Mouse (Mus musculus): Measurements from ENCODE around the gene Chil1. TPM values are rescaled to one million over a fixed set of nuclear protein-coding genes. Genes with fewer than 3 reads are reported as not detected.

Chil1 gene
- polyA plus RNA-seq, 1 experiment from 2014 or later = 0.77 TPM

DNA sequence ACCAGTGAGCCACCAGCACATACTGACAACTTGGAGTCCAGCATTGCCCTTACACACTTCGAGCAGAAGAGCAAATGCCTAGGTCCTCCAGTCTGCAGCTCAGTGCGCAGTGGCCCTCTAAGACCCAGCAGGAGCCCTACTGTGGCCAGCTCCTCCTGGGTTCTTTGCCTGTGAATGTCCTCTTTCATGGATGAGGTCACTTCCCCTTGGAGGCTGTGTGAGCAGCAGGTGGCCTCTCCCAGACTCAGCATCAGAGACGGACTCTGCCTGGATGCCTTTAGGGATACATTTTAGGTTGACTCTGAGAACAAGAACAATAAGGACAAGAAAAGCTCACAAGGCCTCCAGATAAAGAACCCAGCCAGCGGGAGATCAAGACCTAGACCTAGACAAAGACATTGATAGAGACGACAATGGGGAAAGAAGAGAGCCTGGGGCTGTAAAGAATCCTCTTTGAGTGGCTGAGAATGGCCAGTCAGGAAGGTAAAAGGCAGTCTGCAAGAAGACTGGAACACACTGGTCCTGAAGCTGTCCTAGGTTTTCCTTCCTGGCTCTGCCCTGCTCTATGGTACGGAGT, 28.3 kb downstream of the Chil1 start:
- H3K9me3 ChIP-seq (replicated peaks) = no peaks in the 10 kb centered on the region
- no peak for ATAC-seq (replicated peaks; ENCODE audit: insufficient number of reproducible peaks, insufficient read depth, low FRiP score, low read depth)
- no peak overlapping the region for H3K4me3 ChIP-seq
- no peak overlapping the region for H3K9ac ChIP-seq
- 71% methylated on average over 6 of the region's 6 CpGs for WGBS
- no peak overlapping the region for H3K4me2 ChIP-seq
- peaks cover 8% of the 10 kb centered on the region; the same call in 1 of the 2 replicates for H3K27me3 ChIP-seq
- H3K36me3 ChIP-seq = no peaks in the 10 kb centered on the region
- peaks cover 45% of the 10 kb centered on the region for H3K4me1 ChIP-seq (replicated peaks)
- H3K27ac ChIP-seq = no peak overlapping the region

DNA sequence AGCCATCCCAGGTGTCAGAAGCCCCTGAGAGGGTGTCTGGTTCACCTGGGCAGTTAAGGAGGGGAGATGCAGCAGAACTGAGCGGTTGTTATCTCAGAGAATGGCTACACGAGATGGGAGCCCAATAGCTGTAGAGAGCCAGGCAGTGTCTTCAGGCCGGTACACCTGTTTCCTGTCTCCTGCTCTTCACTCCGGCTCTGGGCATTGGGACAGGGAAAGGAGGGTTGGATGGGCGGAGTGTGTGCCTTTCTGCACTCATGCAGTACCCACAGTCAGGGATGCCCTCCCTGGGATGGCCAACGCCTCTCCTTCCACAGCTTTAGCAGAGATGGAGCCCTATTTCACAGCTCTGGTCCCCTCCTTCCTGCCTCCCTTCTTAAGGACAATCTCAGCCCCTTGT, 29.1 kb downstream of the Chil1 start:
- 53% methylated on average over 6 of the region's 6 CpGs for WGBS
- Histone ChIP-seq H3K4me3 (no peak overlapping the region), H3K4me2 (no peak overlapping the region), H3K36me3 (no peaks in the 10 kb centered on the region), H3K4me1 (replicated peaks) (peaks cover 42% of the 10 kb centered on the region), H3K9me3 (replicated peaks) (no peaks in the 10 kb centered on the region), H3K27ac (no peak overlapping the region), H3K9ac (no peak overlapping the region), H3K27me3 (peaks cover 8% of the 10 kb centered on the region; the same call in 1 of the 2 replicates)
- no peak for ATAC-seq (replicated peaks; ENCODE audit: insufficient number of reproducible peaks, insufficient read depth, low FRiP score, low read depth)

DNA sequence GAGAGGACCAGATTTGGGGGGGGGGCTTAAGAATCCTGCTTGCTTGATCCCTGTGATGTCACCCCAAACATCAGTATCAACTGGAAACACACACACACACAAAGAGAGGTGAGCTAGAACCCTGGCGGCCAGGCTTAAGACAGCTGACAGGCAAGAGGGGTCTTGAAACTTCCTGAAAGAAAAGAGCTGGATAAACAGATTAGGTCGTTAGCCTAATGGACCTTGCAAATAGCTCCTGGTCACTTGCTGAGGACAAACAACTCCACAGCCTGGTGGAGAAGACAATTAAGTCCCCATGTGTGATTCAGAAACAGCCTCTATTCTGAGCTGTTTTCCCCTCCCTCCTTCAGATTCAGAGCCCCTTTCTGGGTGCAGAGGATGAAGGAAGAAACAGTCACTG, 29.7 kb downstream of the Chil1 start:
- Histone ChIP-seq H3K4me2 (no peak overlapping the region), H3K27me3 (peaks cover 8% of the 10 kb centered on the region; the same call in 1 of the 2 replicates), H3K4me1 (replicated peaks) (peaks cover 38% of the 10 kb centered on the region), H3K36me3 (no peaks in the 10 kb centered on the region), H3K4me3 (no peak overlapping the region), H3K27ac (no peak overlapping the region), H3K9ac (no peak overlapping the region), H3K9me3 (replicated peaks) (no peaks in the 10 kb centered on the region)
- WGBS = 31% methylated on average over 2 of the region's 2 CpGs
- ATAC-seq (replicated peaks; ENCODE audit: insufficient number of reproducible peaks, insufficient read depth, low FRiP score, low read depth) = no peak

DNA sequence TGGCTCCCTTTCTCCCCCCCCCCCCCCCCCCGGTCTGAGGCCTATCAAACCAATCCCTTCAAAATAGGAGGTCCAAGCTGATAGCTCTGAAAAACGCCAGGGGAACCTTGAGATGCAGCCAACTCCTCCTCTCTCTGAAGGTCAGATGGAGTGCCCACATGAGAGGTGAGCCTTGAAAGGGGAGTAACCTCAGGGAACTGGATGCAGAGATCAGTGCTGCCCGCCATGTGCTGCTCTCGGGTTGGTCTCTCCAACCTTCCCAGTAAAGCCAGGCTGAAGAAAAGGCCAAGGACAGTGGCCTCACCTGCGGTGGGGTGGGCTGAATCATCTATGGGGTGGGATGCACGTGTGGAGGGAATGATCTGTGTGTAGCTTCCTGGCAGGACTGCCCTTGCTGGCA, 30.4 kb downstream of the Chil1 start:
- 72% methylated on average over 5 of the region's 6 CpGs for WGBS
- Histone ChIP-seq H3K27ac (no peak overlapping the region), H3K4me1 (replicated peaks) (peaks cover 44% of the 10 kb centered on the region)

DNA sequence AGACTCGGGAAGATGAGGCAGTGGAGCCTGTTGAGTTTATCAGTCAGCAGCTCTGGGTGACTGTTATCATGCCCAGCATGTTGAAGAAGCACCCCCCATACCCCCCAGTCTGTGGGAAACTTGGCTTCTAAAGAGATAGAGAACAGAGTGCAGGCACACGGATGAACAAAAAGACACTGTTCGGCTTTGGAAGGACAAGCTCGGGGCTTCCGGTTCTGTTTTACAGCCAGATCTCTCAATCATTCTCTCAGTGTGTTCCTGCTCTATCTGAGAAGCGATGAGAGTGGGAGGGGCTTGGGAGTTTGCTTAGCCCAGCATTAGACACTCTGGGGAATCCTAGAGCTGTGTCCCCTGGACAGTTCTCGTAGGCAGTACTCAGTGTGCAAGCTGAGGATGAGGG, 31.4 kb downstream of the Chil1 start:
- Histone ChIP-seq H3K27me3 (peaks cover 8% of the 10 kb centered on the region; the same call in 1 of the 2 replicates), H3K9me3 (replicated peaks) (no peaks in the 10 kb centered on the region), H3K27ac (no peak overlapping the region), H3K4me2 (no peak overlapping the region), H3K9ac (no peak overlapping the region), H3K4me1 (replicated peaks) (peaks cover 44% of the 10 kb centered on the region), H3K36me3 (no peaks in the 10 kb centered on the region), H3K4me3 (no peak overlapping the region)
- WGBS = 45% methylated on average over 7 of the region's 7 CpGs
- ATAC-seq (replicated peaks; ENCODE audit: insufficient number of reproducible peaks, insufficient read depth, low FRiP score, low read depth) = no peak; the same call in 1 of the 2 replicates

More for the DNA sequence above, 30.4 kb downstream of the Chil1 start:
- Histone ChIP-seq H3K4me3 (no peak overlapping the region), H3K9ac (no peak overlapping the region), H3K36me3 (no peaks in the 10 kb centered on the region), H3K27me3 (peaks cover 8% of the 10 kb centered on the region; the same call in 1 of the 2 replicates), H3K4me2 (no peak overlapping the region), H3K9me3 (replicated peaks) (no peaks in the 10 kb centered on the region)
- no peak for ATAC-seq (replicated peaks; ENCODE audit: insufficient number of reproducible peaks, insufficient read depth, low FRiP score, low read depth)

DNA sequence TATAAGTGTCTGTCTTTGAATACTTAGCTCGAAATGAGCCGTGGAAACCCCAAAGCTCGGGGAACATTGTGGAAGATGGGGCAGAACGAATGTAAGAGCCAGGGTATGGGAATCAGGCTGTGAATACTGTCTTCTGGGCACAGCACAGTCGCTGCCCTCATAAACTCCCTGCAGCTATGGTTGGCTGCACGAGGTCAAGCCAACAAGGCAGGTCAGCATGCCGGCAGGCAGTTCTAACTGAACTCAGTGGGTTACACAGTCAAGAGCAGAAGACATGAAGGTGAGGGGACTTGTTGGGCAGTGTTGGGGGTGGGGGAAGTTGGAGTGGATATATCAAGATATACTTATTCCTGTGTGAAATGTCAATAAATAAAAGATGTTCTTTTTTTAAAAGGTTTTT, 33.1 kb downstream of the Chil1 start:
- Histone ChIP-seq H3K27me3 (peaks cover 7% of the 10 kb centered on the region; the same call in 1 of the 2 replicates), H3K36me3 (no peaks in the 10 kb centered on the region), H3K27ac (no peak overlapping the region), H3K4me1 (replicated peaks) (peaks cover 44% of the 10 kb centered on the region), H3K9ac (no peak overlapping the region), H3K4me3 (no peak overlapping the region), H3K4me2 (no peak overlapping the region), H3K9me3 (replicated peaks) (no peaks in the 10 kb centered on the region)
- 82% methylated on average over 7 of the region's 7 CpGs for WGBS
- no peak for ATAC-seq (replicated peaks; ENCODE audit: insufficient number of reproducible peaks, insufficient read depth, low FRiP score, low read depth)

DNA sequence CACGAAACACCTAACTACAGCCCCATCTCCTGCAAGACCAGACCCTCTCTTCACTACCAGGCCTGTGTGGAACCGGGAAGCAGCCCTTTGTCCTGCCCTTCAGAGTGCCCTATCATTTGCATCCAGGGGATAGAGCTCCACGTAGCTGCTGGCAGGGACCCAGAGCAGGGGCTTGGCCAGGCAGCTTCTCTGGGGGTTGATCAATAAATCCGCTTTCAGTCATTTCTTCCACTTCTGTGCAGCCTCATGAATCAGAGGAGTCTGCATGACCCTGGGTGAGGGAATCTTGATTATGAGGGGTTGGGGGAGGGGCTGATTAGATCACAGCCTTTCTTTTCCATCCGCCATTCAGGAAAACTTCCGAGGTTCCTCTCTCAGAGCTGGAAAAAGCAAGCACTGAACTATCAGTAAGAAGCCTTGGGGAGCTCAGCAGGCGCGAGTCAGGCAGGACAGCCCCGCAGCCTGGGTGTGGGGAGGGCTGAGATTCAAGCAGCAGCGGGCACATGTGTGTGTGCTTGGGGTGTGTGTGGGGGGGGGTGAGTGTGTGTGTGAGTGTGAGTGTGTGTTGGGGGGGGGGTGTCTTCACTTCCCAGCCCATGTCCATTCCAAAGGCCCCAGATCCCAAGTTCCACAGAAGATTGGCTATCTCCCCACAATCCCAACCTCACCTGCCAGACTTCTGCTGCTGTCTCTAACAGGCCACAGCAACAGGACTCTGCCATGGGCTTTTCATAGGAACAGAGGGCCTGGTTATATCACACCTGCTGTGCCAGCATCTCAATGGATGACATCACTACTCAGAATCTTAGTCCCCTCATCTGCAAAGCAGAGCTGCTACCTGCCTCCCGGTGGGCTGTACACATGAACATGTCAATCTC, 34.0 kb downstream of the Chil1 start:
- Histone ChIP-seq H3K9ac (no peak overlapping the region), H3K4me2 (no peak overlapping the region), H3K4me3 (no peak overlapping the region), H3K4me1 (replicated peaks) (peaks cover 39% of the 10 kb centered on the region), H3K36me3 (no peaks in the 10 kb centered on the region), H3K27ac (no peak overlapping the region), H3K9me3 (replicated peaks) (no peaks in the 10 kb centered on the region), H3K27me3 (0 out of 2 replicates have a peak, but pooled peaks cover 4% of the 10 kb centered on the region)
- WGBS = 37% methylated on average over 11 of the region's 11 CpGs
- no peak for ATAC-seq (replicated peaks; ENCODE audit: insufficient number of reproducible peaks, insufficient read depth, low FRiP score, low read depth)

DNA sequence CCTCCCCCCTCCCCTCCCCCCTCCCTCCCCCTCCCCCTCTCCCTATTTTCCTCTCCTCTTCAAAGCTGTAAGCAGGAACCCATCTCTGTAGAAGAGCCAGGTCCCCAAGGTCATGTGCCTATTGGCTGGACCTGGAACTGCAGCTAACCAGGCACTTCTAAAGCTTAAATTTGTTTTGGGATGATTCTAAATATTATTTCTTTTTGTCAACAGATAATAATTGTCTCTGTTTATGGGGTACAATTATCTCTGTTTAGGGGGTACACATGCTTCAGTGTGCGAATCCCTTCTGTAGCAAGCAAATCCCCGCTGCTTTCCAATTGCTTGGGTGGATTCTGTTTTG, 34.6 kb downstream of the Chil1 start:
- H3K4me2 ChIP-seq = no peak overlapping the region
- no peaks in the 10 kb centered on the region for H3K9me3 ChIP-seq (replicated peaks)
- 0 out of 2 replicates have a peak, but pooled peaks cover 4% of the 10 kb centered on the region for H3K27me3 ChIP-seq
- 86% methylated on average over 2 of the region's 2 CpGs for WGBS
- H3K36me3 ChIP-seq = no peaks in the 10 kb centered on the region
- no peak overlapping the region for H3K4me3 ChIP-seq
- H3K9ac ChIP-seq = no peak overlapping the region
- H3K27ac ChIP-seq = no peak overlapping the region
- ATAC-seq (replicated peaks; ENCODE audit: insufficient number of reproducible peaks, insufficient read depth, low FRiP score, low read depth) = no peak
- peaks cover 40% of the 10 kb centered on the region for H3K4me1 ChIP-seq (replicated peaks)

DNA sequence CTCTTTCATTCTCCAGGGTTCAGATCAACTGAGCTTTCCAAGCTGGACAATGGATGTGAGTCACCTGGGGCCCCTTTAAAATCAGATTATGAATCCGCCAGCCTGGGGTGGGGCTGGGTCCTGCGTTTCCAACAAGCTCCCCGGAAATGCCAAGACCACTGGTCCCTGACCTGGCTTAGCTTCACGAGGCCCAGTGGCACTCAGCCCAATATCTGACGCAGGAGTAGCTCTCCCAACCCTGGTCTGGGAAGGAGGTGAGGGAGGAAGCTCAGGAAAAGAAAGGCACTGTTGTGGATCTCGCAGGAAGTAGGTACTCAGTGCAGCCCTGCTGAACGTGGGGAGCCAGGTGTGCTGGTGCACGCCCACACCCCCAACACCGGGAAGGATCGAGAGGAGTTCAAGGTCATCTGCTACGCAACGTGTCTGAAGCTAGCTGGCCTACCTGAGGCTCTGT, 35.1 kb downstream of the Chil1 start:
- Histone ChIP-seq H3K4me1 (replicated peaks) (peaks cover 40% of the 10 kb centered on the region), H3K9me3 (replicated peaks) (no peaks in the 10 kb centered on the region), H3K9ac (no peak overlapping the region), H3K27me3 (0 out of 2 replicates have a peak, but pooled peaks cover 4% of the 10 kb centered on the region), H3K4me3 (no peak overlapping the region), H3K36me3 (no peaks in the 10 kb centered on the region), H3K4me2 (no peak overlapping the region), H3K27ac (no peak overlapping the region)
- WGBS = 61% methylated on average over 12 of the region's 12 CpGs
- ATAC-seq (replicated peaks; ENCODE audit: insufficient number of reproducible peaks, insufficient read depth, low FRiP score, low read depth) = no peak

DNA sequence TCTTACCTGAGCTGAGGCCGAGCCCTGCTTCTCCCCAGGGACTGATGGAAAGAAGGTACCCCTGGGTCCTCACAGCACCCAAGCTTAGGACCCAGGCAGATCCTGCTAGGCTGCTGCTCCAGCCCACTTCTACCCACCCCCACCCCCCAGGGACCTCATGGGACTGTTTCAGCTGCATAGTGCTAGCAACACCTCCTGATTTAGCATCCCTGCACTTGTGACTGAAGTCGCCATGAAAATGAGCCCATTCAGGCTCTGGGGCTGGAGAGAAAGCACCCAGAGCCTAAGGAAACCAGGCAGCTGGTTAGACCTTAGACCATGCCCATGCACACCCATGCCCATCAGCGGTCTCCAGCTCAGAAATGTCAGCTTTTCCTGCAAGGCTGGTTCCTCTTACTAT, 36.0 kb downstream of the Chil1 start:
- Histone ChIP-seq H3K9ac (no peak overlapping the region), H3K4me1 (replicated peaks) (peaks cover 41% of the 10 kb centered on the region), H3K36me3 (no peaks in the 10 kb centered on the region), H3K4me3 (no peak overlapping the region), H3K27ac (no peak overlapping the region), H3K4me2 (no peak overlapping the region), H3K9me3 (replicated peaks) (no peaks in the 10 kb centered on the region), H3K27me3 (0 out of 2 replicates have a peak, but pooled peaks cover 4% of the 10 kb centered on the region)
- ATAC-seq (replicated peaks; ENCODE audit: insufficient number of reproducible peaks, insufficient read depth, low FRiP score, low read depth) = no peak
- 77% methylated on average over 3 of the region's 3 CpGs for WGBS

DNA sequence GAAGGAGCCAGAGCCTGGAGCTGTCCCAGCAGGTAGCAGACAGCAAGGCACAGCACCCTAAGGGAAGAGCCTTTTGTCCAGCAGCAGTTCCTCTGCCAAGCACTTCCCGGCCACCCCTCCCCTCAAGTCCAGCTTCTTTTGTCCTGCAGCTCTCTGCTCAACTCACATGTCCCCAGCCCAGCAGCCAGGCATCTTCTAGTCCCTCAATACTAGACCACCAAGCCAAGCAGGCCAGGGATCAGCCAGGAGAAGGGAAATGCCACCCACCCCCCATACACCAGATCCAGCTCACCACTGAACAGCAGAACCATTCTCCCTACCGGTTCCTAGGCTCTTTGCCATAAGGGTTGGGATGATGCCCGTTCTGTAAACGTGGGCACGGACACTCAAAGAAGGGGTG, 37.6 kb downstream of the Chil1 start:
- 90% methylated on average over 5 of the region's 5 CpGs for WGBS
- Histone ChIP-seq H3K9ac (no peak overlapping the region), H3K27me3 (0 out of 2 replicates have a peak, but pooled peaks cover 9% of the 10 kb centered on the region), H3K4me1 (replicated peaks) (peaks cover 44% of the 10 kb centered on the region), H3K27ac (no peak overlapping the region), H3K36me3 (no peaks in the 10 kb centered on the region), H3K9me3 (replicated peaks) (no peaks in the 10 kb centered on the region), H3K4me2 (no peak overlapping the region), H3K4me3 (no peak overlapping the region)
- no peak for ATAC-seq (replicated peaks; ENCODE audit: insufficient number of reproducible peaks, insufficient read depth, low FRiP score, low read depth)

All from heart, embryonic 15.5 days (tissue).